Mouse (Mus musculus): ENCODE measurements around the gene Taf1d.
"Not testable (repeated sequence)": the region's sequence is repeated elsewhere in the genome, so short reads cannot be mapped to it uniquely, and the experiment has no call there.

Gene Taf1d

DNA sequence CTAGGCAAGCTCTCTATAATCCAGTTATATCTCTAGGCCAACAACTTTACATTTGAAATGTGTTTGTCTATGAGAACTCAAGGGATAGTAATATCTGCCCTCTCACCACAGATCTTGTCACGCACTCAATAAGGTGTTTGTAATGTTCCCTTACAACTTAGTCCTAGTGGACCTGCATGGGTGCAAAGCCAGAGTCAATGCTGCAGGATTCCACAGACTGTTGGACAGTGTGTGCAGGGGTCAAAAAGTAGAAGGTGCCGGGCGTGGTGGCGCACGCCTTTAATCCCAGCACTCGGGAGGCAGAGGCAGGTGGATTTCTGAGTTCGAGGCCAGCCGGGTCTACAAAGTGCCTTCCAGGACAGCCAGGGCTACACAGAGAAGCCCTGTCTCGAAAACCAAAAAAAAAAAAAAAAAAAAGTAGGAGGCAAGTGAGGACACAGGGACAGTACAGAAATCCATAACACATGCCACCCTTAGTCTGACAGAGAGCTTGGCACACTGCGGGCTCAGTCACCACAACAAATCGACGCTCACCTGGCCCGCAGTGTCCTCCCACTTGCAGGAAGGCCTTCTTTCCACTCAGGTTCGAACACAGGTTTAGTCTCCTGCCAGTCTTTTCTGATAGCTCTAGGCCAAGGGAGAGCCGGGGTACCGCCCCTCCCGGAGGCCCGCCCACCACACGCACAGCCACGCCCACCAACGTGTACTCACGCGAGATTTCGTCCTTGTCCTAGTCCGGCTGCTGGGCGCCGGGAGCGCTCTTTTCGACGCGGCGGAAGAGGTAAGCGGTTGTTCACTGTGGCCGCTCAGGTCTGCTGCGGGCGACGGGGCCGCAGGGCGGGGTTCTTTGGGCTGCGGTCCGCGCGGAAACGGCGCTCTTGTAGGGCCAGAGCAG lies at the start of gene Taf1d:
Taf1d (plus strand) TSS at position 712 of the 895 bp plus-strand sequence.
- peak; percentile 93 for DNase-seq (ENCODE audit: low read depth, low spot score)

DNA sequence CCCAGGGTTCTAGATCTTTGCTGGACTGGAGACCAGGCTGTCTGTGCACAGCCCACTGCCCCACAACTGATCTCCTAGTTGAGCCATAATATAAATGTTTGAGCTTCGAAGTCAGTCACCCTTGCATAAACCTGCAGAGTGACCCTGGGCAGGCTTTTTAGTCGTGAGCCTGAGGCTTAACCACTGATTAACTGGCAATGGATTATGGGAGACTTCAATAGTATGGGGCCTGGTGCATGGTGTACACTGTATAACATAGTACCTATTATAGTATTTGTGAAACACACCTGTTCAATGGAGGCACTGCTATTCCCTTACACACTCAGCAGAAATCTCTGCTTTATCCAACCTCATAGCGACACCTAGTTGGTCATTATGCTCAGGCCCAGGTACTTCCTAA lies 49.8 kb upstream of the Taf1d start:
- DNase-seq (ENCODE audit: low read depth, low spot score) = no peak

DNA sequence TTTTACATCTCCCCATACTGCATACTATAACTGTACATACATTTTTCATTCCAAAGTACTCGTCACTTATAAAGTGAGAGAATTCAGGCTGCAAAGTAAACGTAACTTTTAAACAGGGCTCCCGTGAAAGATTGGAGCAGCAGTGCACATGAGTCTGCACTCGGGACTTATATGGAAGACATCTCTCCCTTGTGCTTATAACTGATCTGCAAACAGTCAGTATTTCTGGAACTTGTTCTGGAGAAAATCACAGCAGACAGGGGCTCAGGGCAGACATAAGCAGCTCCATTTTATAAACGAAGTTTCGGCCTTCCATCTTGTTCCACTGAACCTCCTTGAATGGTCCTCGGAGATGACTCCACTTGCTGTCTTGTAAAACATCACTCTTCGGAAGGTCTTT lies 44.0 kb upstream of the Taf1d start:
- DNase-seq (ENCODE audit: low read depth, low spot score) = no peak

GRCm38 (mm10) chr9:15263487-15263886 lies 42.5 kb upstream of the Taf1d start:
- no peak for DNase-seq (ENCODE audit: low read depth, low spot score)

DNA sequence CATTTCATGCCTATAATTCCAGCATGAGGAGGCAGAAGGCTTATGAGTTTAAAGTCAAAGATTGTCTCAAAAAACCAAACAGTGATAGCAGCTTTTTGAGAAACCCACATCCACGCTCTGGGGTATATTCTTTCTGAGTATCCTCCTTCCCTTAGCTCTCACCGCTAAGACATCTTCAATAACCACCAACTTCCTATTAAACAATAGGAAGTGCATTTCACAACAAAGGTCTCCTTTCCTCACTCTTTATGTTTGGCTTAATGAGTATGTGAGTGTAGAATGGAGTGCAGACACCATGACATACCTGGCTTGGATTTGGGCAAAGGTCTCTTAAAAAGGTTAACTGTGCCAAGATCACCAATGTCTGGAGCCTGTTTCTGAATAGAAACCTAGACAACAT lies 32.0 kb upstream of the Taf1d start:
- DNase-seq (ENCODE audit: low read depth, low spot score) = no peak

DNA sequence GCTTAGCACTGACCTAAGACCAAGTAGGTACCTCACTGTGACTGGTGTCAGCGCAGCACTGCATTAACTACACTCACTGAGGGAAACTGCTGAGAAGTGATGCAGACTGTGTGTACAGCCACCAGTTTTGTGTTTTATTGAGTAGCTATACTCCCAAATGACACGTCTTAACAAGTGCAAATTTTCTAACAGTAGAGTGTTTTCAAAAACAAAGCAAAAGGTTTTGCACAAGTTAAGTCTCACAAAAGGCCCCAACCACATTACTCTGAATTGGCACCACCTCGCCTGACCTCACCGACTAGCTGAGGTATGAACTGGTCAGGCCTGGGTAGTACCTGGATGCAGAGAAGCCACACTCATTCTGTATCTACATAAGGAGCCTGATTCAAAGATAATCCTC lies 29.2 kb upstream of the Taf1d start:
- DNase-seq (ENCODE audit: low read depth, low spot score) = no peak

DNA sequence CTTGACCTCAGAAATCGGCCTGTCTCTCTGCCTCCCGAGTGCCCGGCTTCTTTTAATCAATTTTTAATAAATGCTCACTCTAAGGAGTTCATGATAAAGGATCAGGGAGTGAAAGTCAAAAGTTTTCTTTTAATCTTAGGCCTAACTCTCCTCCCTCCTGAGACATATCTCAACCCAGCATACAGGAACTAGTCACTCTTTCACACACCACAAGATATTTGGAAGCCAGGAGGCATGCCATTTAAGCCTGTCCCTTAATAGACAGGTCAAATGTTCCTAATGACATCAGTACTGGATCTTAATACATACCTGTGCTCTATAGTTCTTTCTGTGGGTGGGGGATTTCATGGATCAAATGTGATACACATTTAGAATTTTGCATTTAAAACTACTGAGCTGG lies 27.7 kb upstream of the Taf1d start:
- DNase-seq (ENCODE audit: low read depth, low spot score) = no peak

- no peak for DNase-seq (ENCODE audit: low read depth, low spot score)
These were observed 26.8 kb upstream of the Taf1d start for GRCm38 (mm10) chr9:15279139-15279648.

- DNase-seq (ENCODE audit: low read depth, low spot score) = peak; percentile 91
These were observed 26.1 kb upstream of the Taf1d start, which contains the start of gene Med17 for GRCm38 (mm10) chr9:15279649-15280490. Gene Med17 (minus strand): TSS chr9:15279931.

DNA sequence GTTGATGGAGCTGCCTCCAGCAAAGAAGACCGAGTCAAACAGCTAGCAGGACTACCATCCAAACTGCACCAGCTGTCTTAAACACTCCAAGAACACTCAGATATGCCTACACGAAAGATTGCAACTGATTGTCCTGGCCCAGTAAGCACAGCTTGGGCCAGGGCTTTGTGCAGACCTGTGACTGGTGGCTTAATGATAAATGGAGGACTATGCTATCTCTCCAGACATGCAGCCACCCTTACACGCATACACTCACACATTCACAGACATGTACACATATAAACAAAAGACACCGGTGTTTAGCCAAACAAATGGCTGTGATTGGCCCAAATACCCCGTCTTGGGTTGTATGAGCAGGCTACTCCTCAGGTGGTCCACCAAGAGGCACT lies 25.5 kb upstream of the Taf1d start:
- no peak for DNase-seq (ENCODE audit: low read depth, low spot score)

DNA sequence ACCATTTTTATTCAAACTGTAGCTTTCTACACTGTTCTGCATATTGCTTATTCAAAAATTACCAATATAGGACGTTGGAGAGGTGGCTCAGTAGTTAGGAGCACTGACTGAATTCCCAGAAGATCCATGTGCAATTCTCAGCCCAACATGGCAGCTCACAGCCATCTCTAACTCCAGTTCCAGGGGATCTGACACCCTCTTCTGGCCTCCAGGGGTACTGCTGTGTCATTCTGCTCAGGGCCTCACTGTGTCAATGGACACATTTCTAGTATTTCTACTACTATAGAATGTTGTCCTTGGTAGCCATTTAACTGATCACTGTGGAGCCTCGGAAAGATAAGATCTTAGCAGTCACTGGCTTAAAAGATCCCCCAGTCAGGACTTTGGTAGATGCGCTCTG lies 20.6 kb upstream of the Taf1d start:
- DNase-seq (ENCODE audit: low read depth, low spot score) = no peak

DNA sequence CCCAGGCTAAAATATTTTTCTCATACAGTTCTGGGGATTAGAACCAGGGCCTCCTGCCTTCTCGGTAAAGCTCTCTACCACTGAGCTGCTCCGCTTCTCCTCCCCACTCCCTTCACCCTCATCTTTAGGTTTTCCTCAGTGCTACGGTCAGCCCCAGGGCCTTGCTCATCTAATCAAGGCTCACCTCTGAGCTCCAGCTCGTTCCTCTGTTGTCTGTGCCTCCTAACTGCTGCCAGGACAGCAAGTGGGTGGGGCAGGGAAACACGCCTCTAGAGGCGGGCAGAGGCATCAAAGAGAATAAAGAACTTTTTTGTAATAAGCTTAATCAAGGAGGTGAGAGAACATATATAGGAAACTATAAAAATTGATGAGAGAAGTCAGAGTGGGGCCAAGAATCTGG lies 18.2 kb upstream of the Taf1d start:
- DNase-seq (ENCODE audit: low read depth, low spot score) = no peak

- no peak for DNase-seq (ENCODE audit: low read depth, low spot score)
These were observed 17.6 kb upstream of the Taf1d start for GRCm38 (mm10) chr9:15288402-15288801.

- DNase-seq (ENCODE audit: low read depth, low spot score) = no peak
These were observed 16.8 kb upstream of the Taf1d start for GRCm38 (mm10) chr9:15289251-15289650.

GRCm38 (mm10) chr9:15297112-15297511 lies 8.9 kb upstream of the Taf1d start:
- DNase-seq (ENCODE audit: low read depth, low spot score) = no peak

GRCm38 (mm10) chr9:15298451-15298850 lies 7.6 kb upstream of the Taf1d start:
- DNase-seq (ENCODE audit: low read depth, low spot score) = no peak

DNA sequence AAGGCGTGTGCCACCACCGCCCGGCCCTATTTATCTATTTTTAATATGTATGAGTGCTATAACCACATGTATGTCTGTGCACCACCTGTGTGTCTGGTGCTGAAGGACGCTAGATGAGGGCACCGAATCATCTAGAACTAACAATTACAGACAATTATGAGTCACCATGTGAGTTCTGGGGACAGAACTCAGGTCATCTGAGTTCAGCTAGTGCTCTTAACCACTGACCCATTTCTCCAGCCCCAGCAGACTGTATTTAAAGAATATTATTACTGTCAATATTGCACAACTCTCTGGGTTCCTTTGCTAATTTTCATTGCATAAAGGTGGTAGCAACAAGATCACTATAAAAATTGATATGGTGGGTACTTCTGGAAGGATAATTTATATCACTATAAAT lies 6.0 kb upstream of the Taf1d start:
- DNase-seq (ENCODE audit: low read depth, low spot score) = no peak

- DNase-seq (ENCODE audit: low read depth, low spot score) = no peak
These were observed 4.6 kb upstream of the Taf1d start for GRCm38 (mm10) chr9:15301399-15301798.

- DNase-seq (ENCODE audit: low read depth, low spot score) = not testable (repeated sequence)
These were observed 4.0 kb upstream of the Taf1d start for GRCm38 (mm10) chr9:15302006-15302405.

DNA sequence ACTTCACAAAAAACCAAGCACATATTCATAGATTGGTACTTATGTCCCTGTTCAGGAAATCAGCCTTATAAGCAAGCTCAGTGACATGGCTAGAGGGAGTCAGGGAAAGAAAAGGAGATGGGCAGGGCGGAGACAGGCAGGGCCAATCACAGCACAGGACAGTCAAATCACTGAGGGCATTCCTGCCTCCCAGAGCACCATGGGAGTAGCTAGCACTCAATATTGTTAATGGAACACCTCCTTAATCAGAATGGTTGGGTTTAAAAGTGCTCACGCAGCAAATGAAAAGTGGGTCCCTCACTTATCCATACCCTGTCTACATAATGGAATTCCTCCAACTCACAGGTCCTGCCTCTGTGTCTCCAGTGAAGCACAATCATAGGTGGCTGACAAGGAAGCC lies 3.1 kb upstream of the Taf1d start:
- no peak for DNase-seq (ENCODE audit: low read depth, low spot score)

GRCm38 (mm10) chr9:15306398-15307119 lies 545 bp downstream of the Taf1d start, which contains the start of gene 4931406C07Rik:
Gene 4931406C07Rik (minus strand): TSS chr9:15306448.
- no peak for DNase-seq (ENCODE audit: low read depth, low spot score)

GRCm38 (mm10) chr9:15307257-15307656 lies 1.2 kb downstream of the Taf1d start:
- DNase-seq (ENCODE audit: low read depth, low spot score) = no peak
